ENCODE assay signal across 8 mouse cellular contexts in genomic region chr9:99449886-99450647, GRCm38 (mm10). TPM values are rescaled to one million over a fixed set of nuclear protein-coding genes. Genes with fewer than 3 reads are reported as not detected.
DNase-seq lines count a peak whose midpoint lies in the region; ATAC-seq lines count a peak whose summit lies in the region.

No protein-coding gene starts in this region.

- peak; percentile 90 for ATAC-seq in frontal cortex, adult (ENCODE audit: low TSS enrichment)

- no peak for DNase-seq in frontal cortex, postnatal 14 days (ENCODE audit: low spot score in 2 of 2)
- peak; percentile 35 for DNase-seq in right cerebral cortex, adult 18-20 months
- DNase-seq in right cerebral cortex, postnatal 14 days: no peak
- DNase-seq in induced T-regulatory cell, adult 2 months (ENCODE audit: low read depth): peak; percentile 56
- peak; percentile 27 for DNase-seq in thymus, postnatal 14 days
- DNase-seq in gastrocnemius, adult 8-10 months (ENCODE audit: low spot score in 2 of 2): no peak
- DNase-seq in cerebellum, postnatal 4 days (ENCODE audit: low spot score in 2 of 2): no peak

RNA-seq across cellular contexts. Expression of gene Nme9, which starts 1.2 kb away (rescaled TPM):
- not detected for total RNA-seq in gastrocnemius, adult 8-10 months (2022)

RNA-seq across cellular contexts. Expression of gene Mras, which starts 12.9 kb away (rescaled TPM):
- total RNA-seq in gastrocnemius, adult 8-10 months (2022): 1 to 10 TPM; 3.5 to 7.7 (median 4.5) TPM

Comparison
In these comparisons a context has a peak if more than half of its experiments do, and no peak if none do; other contexts are left out.
1. DNase-seq: peak in right cerebral cortex, adult 18-20 months (single experiment), induced T-regulatory cell, adult 2 months (single experiment) and thymus, postnatal 14 days (single experiment); none in frontal cortex, postnatal 14 days (0 of 2), right cerebral cortex, postnatal 14 days (single experiment), gastrocnemius, adult 8-10 months (0 of 2) and cerebellum, postnatal 4 days (0 of 2).